Mouse (Mus musculus) macrophage (primary cell): ENCODE data around the gene Zfp800. TPM values are rescaled to one million over a fixed set of nuclear protein-coding genes. Genes with fewer than 3 reads are reported as not detected.
A peak's percentile ranks its signal among the peaks of the same experiment; 100 is the strongest.

ENCODE experiments used
- H3K27ac ChIP-seq: fragments of 350-480 bp; formaldehyde crosslinking; 2 replicates; pipeline ENCODE4 v1.9.0; 2021
- H3K36me3 ChIP-seq: fragments of 350-480 bp; formaldehyde crosslinking; 2 replicates; pipeline ENCODE4 v1.9.0; 2021; ENCODE audit errors: inconsistent target
- H3K4me3 ChIP-seq: fragments of 350-480 bp; formaldehyde crosslinking; 2 replicates; pipeline ENCODE4 v1.9.0; 2021; ENCODE audit errors: inconsistent target
- H3K79me2 ChIP-seq: fragments of 350-480 bp; formaldehyde crosslinking; 2 replicates; pipeline ENCODE4 v1.9.0; 2021; ENCODE audit errors: inconsistent target
- WGBS: methylation state at CpG from one replicate; pipeline ENCODE4 v1.1.7; 2026; ENCODE audit warnings: inconsistent platforms; ENCODE audit not compliant: missing documents; 5-methylcytosine and 5-hydroxymethylcytosine counted together
- polyA plus RNA-seq: library from polyadenylated mRNA; stranded (reverse); fragments of 250-400 nt; gene quantifications from 3 replicates; pipeline ENCODE4 v1.2.4, GENCODE M21; 2018; ENCODE audit warnings: inconsistent platforms

The Zfp800 gene
- polyA plus RNA-seq, 1 experiment from 2014 or later, result 19.9 TPM

DNA sequence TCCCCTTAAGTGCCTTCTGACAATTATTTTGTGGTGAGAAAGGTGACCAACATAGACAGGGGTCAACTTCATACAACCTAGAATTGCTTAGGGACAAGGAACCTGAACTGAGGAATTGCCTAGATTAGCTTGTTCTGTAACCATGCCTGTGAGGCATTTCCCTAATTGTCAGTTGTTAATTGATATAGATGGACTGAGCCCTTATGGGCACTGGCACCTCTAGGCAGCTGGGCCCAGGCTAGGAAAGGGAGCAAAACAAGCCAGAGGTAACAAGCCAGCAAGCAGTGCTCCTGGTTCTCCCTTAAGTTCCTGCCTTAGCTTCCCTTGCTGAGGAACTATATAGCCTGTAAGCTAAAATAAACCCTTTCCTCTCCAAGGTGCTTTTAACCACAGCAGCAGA, 52.1 kb downstream of the Zfp800 start:
- H3K36me3 ChIP-seq, result no peaks in the 10 kb centered on the region
- H3K79me2 ChIP-seq, result no peaks in the 10 kb centered on the region
- no peak overlapping the region for H3K27ac ChIP-seq
- no peak overlapping the region for H3K4me3 ChIP-seq

DNA sequence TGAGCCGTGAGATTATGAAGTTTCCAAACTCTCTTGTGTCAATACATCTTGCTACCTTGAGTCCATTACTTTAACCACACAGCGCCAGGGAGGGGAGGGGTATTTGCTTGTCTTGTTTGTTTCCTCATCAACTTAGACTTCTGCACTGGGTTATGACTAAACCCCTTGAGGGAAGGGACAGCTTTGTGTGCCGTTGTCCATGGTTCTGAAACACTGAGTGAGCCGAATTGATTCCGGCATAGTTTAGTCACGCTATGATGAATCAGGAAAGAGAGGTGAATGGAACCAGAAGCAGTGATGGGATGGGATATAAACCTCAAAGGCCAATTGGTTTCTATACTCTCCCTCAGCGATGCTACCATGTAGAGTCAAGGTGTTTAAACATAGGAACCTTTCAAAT, 52.6 kb downstream of the Zfp800 start:
- Histone ChIP-seq H3K4me3 (no peak overlapping the region), H3K79me2 (no peaks in the 10 kb centered on the region), H3K27ac (no peak overlapping the region), H3K36me3 (no peaks in the 10 kb centered on the region)
- WGBS, result 88% methylated on average over 7 of the region's 7 CpGs

GRCm38 (mm10) chr6:28342863-28343262, 54.9 kb downstream of the Zfp800 start:
- Histone ChIP-seq H3K36me3 (no peaks in the 10 kb centered on the region), H3K27ac (no peak overlapping the region), H3K79me2 (no peaks in the 10 kb centered on the region), H3K4me3 (no peak overlapping the region)
- WGBS, result 77% methylated on average over 5 of the region's 5 CpGs

GRCm38 (mm10) chr6:28341174-28341573, 56.6 kb downstream of the Zfp800 start:
- no peak overlapping the region for H3K4me3 ChIP-seq
- H3K36me3 ChIP-seq, result no peaks in the 10 kb centered on the region
- no peaks in the 10 kb centered on the region for H3K79me2 ChIP-seq
- H3K27ac ChIP-seq, result no peak overlapping the region
- WGBS, result 19% methylated on average over 4 of the region's 4 CpGs

DNA sequence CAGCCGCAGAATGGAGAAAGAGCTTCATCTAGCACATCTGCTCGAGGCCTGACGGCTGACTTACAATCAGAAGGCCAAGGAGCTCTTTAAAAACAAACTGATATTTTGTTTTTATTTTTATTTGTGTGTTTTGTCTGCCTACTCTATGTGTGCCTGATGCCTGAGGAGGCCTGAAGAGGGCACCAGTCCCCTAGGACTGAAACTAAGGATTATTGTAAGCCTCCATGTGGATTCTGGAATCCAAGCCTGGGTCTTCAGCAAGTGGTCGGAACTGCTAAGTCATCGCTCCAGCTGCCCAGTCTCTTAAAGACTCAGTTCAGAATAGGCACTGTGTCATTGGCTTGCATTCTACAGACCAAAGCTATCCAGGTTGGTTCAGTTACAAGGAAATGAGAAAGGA, 58.4 kb downstream of the Zfp800 start:
- 95% methylated on average over 5 of the region's 5 CpGs for WGBS
- Histone ChIP-seq H3K4me3 (no peak overlapping the region), H3K36me3 (no peaks in the 10 kb centered on the region), H3K27ac (no peak overlapping the region), H3K79me2 (no peaks in the 10 kb centered on the region)

DNA sequence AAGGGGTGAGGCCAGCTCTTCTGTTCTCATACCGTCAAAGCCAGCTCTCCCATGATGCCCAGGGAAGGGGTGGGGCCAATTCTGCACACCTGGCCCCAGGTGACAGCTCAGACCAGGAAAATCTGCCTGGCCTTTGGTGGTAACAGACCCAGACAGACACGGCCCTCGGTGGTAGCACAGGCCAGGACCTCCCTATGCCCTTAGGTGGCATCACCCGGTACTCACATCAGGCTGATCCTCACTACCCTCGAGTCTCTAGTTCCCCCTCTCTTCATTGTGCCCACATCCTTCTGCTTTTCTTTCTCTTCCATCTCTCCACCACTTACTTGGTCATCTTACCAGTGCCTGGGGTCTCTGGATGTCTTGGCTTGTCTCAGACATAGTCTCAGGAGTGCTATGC, 64.1 kb downstream of the Zfp800 start:
- Histone ChIP-seq H3K27ac (no peak overlapping the region), H3K4me3 (no peak overlapping the region), H3K36me3 (no peaks in the 10 kb centered on the region), H3K79me2 (no peaks in the 10 kb centered on the region)
- WGBS, result 54% methylated on average over 4 of the region's 5 CpGs

GRCm38 (mm10) chr6:28332546-28332945, 65.3 kb downstream of the Zfp800 start:
- no peaks in the 10 kb centered on the region for H3K79me2 ChIP-seq
- no peak overlapping the region for H3K4me3 ChIP-seq
- no peak overlapping the region for H3K27ac ChIP-seq
- 86% methylated on average over 3 of the region's 3 CpGs for WGBS
- H3K36me3 ChIP-seq, result no peaks in the 10 kb centered on the region

- WGBS, result 98% methylated on average over 6 of the region's 6 CpGs
These were observed 68.0 kb downstream of the Zfp800 start for GRCm38 (mm10) chr6:28329815-28330214.

GRCm38 (mm10) chr6:28329002-28329596, 68.7 kb downstream of the Zfp800 start:
- Histone ChIP-seq H3K36me3 (no peaks in the 10 kb centered on the region), H3K4me3 (no peak overlapping the region), H3K79me2 (no peaks in the 10 kb centered on the region), H3K27ac (no peak overlapping the region)
- 72% methylated on average over 10 of the region's 10 CpGs for WGBS

More at GRCm38 (mm10) chr6:28329815-28330214, 68.0 kb downstream of the Zfp800 start:
- no peak overlapping the region for H3K27ac ChIP-seq
- H3K4me3 ChIP-seq, result no peak overlapping the region
- no peaks in the 10 kb centered on the region for H3K36me3 ChIP-seq
- no peaks in the 10 kb centered on the region for H3K79me2 ChIP-seq

DNA sequence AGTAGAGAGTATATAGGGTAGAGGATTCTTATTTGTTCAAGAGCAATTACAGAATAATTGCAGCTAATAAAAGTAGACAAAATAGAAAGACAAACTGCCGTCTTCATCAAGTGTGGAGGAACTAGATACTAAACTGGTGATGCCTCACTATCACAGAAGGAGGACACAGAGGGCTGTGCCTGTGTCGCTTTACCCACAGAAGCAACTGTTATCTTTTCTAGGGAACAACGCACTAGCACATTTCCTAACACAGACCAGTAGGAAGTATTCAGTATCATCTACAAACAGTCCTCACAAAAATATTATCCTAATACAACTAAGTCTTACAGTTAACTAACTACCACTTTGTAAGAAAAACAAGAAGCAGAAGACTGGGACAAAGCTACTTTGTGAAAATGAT, 71.1 kb downstream of the Zfp800 start:
- H3K36me3 ChIP-seq, result no peaks in the 10 kb centered on the region
- no peak overlapping the region for H3K27ac ChIP-seq
- no peaks in the 10 kb centered on the region for H3K79me2 ChIP-seq
- H3K4me3 ChIP-seq, result no peak overlapping the region
- 97% methylated on average over 3 of the region's 3 CpGs for WGBS

DNA sequence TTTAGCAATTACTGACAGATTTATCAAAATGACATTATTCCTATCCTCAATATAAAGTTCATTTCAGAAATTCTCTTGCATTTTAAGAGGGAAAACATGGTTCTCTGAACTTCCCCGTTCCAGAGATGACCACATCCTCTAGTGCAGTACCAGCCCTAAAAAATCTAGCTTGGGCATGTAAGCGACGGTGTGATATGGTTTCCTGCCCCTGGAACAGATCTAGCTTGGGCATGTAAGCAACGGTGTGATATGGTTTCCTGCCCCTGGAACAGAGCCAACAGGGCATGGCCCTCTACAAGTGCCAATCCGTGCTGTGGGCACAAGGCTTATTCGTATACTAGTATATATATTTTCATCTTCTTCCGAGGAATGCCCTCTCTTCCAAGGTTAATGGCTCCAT, 75.4 kb downstream of the Zfp800 start:
- H3K36me3 ChIP-seq, result no peaks in the 10 kb centered on the region
- H3K79me2 ChIP-seq, result no peaks in the 10 kb centered on the region
- no peak overlapping the region for H3K4me3 ChIP-seq
- WGBS, result 35% methylated on average over 7 of the region's 7 CpGs
- no peak overlapping the region for H3K27ac ChIP-seq

DNA sequence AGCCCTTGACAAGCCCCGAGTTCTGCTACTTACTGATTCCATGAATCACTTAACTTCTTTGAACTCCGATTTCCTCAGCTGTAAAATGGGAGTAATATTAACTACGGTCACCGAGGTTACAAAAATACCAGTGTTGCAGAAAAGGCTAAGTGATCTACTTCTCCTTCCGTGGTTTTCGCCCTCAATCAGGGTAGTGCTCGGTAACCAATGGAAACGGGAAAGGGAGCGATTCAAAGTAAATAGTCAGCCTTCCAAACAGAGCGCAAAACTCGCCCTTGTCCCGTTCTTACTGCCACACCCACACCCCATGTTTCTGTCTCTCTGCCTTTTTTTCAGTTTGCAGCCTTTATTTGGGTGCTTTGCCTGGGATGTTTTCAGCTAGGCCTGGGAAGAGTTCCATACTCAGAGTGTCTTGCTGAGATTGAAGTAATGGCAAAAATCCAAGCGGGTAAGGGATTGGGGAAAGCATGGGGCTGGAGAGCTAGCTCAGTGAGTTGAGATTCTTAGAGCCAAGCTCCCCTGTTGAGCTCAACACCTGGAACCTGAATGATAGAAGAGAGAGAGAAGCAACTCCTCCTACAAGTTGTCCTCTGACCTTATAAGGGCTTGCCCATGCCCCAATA, 78.0 kb downstream of the Zfp800 start:
- Histone ChIP-seq H3K27ac (peak overlapping the region; percentile 70), H3K4me3 (peak overlapping the region; percentile 22; the same call in 1 of the 2 replicates)
- 11% methylated on average over 13 of the region's 13 CpGs for WGBS

DNA sequence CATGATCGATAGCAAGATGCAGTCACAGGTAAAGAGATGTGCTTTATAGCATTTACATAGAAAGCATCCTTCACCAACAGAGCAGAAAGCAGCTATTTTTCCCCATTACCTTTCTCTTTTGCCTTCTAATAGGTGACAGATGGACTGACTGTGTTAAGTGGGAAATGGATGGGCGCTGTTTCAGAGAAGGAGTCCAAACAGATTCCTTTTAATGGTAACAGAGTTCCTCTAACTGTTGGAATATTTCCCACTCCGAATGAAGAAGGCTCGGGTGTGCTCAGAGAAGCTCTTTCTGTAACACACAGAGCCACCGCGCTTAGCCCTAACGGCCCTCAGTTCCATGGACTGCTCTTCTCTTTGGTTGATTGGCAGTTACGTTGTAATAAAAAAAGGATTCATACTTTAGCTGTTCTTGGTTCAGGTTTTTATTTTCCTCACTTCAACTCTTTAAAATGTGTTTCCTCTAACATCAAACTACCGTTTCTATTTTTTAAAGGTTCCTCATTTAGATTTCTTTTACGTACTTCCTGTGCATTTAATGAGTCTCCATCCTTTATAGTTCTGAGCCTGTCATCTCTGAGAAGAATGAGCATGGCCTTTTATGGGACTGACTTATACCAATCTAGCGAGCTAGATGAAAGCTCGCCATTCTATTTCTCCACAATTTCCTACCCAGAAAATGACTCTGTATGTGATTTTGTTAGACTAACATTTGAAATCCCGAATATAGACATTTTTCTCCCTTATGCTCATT, 78.8 kb downstream of the Zfp800 start:
- no peaks in the 10 kb centered on the region for H3K36me3 ChIP-seq
- 12% methylated on average over 13 of the region's 13 CpGs for WGBS
- peak overlapping the region; percentile 70 for H3K27ac ChIP-seq
- H3K4me3 ChIP-seq, result peak overlapping the region; percentile 22; the same call in 1 of the 2 replicates
- no peaks in the 10 kb centered on the region for H3K79me2 ChIP-seq

More for the DNA sequence above, 78.0 kb downstream of the Zfp800 start:
- Histone ChIP-seq H3K79me2 (no peaks in the 10 kb centered on the region), H3K36me3 (no peaks in the 10 kb centered on the region)

- no peaks in the 10 kb centered on the region for H3K36me3 ChIP-seq
- 97% methylated on average over 3 of the region's 3 CpGs for WGBS
- no peak overlapping the region for H3K4me3 ChIP-seq
- H3K27ac ChIP-seq, result no peak overlapping the region
- H3K79me2 ChIP-seq, result no peaks in the 10 kb centered on the region
These were observed 82.6 kb downstream of the Zfp800 start for GRCm38 (mm10) chr6:28315208-28315607.

DNA sequence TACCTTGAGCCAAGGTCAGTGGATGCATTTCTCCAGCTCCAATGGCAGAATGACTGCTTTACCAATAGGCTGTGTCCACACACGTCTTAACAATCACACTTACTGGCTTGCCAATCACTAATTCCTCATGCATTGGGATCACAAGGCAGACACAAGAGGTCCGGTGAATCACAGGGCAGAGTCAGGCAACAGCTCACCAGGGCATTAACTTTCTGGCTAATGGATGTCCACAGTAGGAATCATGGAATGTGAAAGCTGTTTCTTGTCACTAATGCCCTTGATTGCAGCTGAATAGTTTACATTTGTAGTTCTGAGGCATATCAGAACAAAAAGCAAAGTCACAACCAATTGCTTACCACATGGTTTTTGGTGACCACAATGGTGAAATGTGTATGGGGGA, 85.7 kb downstream of the Zfp800 start:
- Histone ChIP-seq H3K36me3 (no peaks in the 10 kb centered on the region), H3K4me3 (no peak overlapping the region), H3K27ac (no peak overlapping the region), H3K79me2 (no peaks in the 10 kb centered on the region)
- 100% methylated on average over 2 of the region's 2 CpGs for WGBS
